Mouse (Mus musculus) small intestine, adult 2 months (tissue): ENCODE data around the gene Dbr1. TPM values are rescaled to one million over a fixed set of nuclear protein-coding genes. Genes with fewer than 3 reads are reported as not detected.

Experiments used
- H3K27ac ChIP-seq: fragments of 200-500 bp; 2 replicates; pipeline ENCODE4 v1.5.1; 2012; ENCODE audit warnings: low read depth, low read length, control low read depth, inconsistent platforms; ENCODE audit not compliant: insufficient read depth
- H3K27me3 ChIP-seq: fragments of 200-500 bp; 2 replicates; pipeline ENCODE4 v1.6.1; 2012; ENCODE audit warnings: mild to moderate bottlenecking, moderate library complexity, low read length, inconsistent platforms; ENCODE audit not compliant: control insufficient read depth, insufficient read depth
- H3K36me3 ChIP-seq: fragments of 200-500 bp; 2 replicates; pipeline ENCODE4 v1.6.1; 2012; ENCODE audit warnings: mild to moderate bottlenecking, low read length, control low read depth, inconsistent platforms; ENCODE audit not compliant: control insufficient read depth, insufficient read depth
- H3K4me1 ChIP-seq: fragments of 200-500 bp; 2 replicates; pipeline ENCODE4 v1.6.1; 2012; ENCODE audit warnings: low read length, inconsistent platforms, mixed read lengths; ENCODE audit not compliant: control insufficient read depth, insufficient read depth, insufficient read length
- H3K4me3 ChIP-seq: fragments of 200-500 bp; 2 replicates; pipeline ENCODE4 v1.5.1; 2012; ENCODE audit warnings: low read depth, mild to moderate bottlenecking, control low read depth, inconsistent platforms, low read length, moderate library complexity
- CTCF ChIP-seq: fragments of 200-500 bp; IDR thresholded peaks from 2 replicates; pipeline ENCODE4 v1.5.1; 2012; ENCODE audit warnings: low read depth, mild to moderate bottlenecking, control low read depth, inconsistent platforms, low read length, moderate library complexity, mixed read lengths; ENCODE audit not compliant: insufficient replicate concordance, insufficient read length; ENCODE audit errors: extremely low read depth
- POLR2A ChIP-seq: fragments of 200-500 bp; IDR thresholded peaks from 2 replicates; pipeline ENCODE4 v1.6.1; 2012; ENCODE audit warnings: low read depth, mild to moderate bottlenecking, control low read depth, inconsistent platforms, low read length, moderate library complexity
- WGBS: fragments of 180-500 bp; shearing (Covaris S2); methylation state at CpG from one replicate; pipeline ENCODE4 v1.1.7; 2018; 5-methylcytosine and 5-hydroxymethylcytosine counted together
- polyA plus RNA-seq: library from polyadenylated mRNA; depleted of rRNA; stranded (reverse); fragments of >200 nt; gene quantifications from 2 replicates; pipeline ENCODE4 v1.2.3, GENCODE M21; 2012

Gene Dbr1
- polyA plus RNA-seq, 1 experiment, result 11.9 TPM

DNA sequence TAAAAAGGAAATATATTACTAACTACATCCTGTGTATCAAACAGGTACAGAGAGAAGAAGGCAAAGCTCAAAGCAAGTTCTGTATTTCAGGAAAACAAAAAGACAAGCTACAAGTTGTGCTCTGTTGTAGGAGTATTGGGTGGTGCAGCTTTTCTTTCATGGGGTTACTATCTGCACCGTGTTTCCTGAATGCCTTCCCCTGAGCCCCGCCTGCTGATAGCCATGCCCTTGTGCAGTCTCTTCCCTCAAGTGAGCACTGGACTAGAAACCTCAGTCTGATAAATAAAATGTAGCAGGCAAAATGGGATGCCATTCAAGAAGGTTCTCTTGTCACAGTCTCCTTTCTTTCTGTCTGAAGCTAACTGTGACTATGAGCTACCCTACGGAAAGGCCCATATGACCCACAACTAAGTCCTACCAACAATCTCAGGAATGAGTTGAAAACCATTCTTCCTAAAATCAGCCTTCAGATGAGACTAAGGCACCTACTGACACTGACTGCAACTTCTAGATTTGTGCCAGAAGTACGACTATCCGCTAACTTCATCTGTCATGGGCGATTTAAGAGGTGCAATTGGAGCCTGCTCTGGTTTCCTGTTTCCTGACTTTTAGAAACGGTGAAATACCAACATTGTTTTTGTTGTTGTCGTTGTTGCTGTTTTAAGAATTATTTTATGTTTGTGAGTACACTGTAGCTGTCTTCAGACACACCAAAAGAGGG lies 17.9 kb upstream of the Dbr1 start:
- Histone ChIP-seq H3K27me3 (no peaks in the 10 kb centered on the region), H3K4me1 (peaks cover 5% of the 10 kb centered on the region; the same call in 1 of the 2 replicates), H3K27ac (no peak overlapping the region), H3K4me3 (no peak overlapping the region), H3K36me3 (no peaks in the 10 kb centered on the region)
- TF ChIP-seq CTCF, result no peak
- TF ChIP-seq POLR2A, result no peak
- 71% methylated on average over 8 of the region's 8 CpGs for WGBS

DNA sequence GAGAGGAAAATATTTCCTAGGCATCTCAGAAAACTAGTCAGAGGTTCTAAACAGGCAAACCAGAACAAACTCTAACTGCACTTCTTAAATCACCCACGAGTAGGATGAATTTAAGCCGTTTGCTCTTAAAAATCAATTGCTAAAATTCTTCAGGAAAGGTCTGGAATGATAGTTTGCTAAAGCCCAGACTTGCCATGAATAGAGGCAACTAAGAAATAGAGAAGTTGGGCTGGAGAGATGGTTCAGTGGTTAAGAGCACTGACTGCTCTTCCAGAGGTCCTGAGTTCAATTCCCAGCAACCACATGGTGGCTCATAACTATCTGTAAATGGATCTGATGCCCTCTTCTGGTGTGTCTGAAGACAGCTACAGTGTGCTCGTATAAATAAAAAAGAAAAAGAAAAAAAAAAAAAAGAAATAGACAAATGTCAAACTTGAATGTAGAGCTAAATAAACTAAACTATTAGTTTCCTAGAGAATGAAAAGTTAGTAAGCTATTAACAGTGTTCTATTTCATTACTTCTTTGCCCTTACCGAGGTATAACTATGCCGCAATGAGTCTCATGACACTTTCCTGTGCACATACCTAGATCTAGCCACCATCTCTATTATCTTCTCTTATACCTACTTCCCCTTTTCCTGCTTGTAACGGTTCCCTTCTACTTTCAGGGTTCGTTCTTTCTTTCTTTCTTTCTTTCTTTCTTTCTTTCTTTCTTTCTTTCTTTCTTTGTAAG lies 16.6 kb upstream of the Dbr1 start:
- Histone ChIP-seq H3K36me3 (no peaks in the 10 kb centered on the region), H3K27ac (no peak overlapping the region), H3K4me1 (peaks cover 5% of the 10 kb centered on the region; the same call in 1 of the 2 replicates), H3K27me3 (no peaks in the 10 kb centered on the region), H3K4me3 (no peak overlapping the region)
- 74% methylated on average over 7 of the region's 7 CpGs for WGBS
- TF ChIP-seq POLR2A, result no peak
- no peak for TF ChIP-seq CTCF

DNA sequence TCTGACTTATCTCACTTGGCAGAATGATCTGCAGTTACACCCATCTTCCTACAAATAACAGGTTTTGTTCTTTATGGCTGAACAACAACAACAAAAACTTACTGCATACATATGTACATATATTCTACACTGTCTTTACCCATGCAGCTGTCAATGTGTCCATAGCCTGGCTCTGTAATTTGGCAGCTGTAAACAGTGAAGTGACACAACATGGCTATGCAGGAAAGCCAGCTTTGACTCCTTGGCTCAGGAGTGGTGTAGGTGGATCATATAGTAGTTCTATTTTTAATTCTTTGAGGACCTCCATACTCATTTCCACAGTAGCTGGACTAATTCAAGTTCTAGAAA lies 16.1 kb upstream of the Dbr1 start:
- TF ChIP-seq CTCF (no peak), POLR2A (no peak)
- H3K27ac ChIP-seq, result no peak overlapping the region

DNA sequence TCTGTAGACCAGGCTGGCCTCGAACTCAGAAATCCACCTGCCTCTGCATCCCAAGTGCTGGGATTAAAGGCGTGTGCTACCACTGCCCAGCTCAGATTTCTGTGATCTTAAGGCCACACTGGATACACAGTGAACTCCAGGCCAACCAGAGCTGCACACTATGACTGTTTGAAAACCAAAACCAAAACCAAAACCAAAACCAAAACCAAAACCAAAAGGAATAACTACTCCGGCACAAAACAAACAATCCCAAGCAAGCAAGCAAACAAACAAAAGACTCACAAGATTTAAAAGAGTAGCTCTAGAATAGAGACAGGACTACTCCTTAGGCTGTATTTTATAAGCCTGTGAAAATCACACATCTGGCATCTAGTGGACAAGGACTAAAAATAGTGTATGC lies 15.2 kb upstream of the Dbr1 start:
- WGBS, result 66% methylated on average over 3 of the region's 3 CpGs
- H3K4me1 ChIP-seq, result peaks cover 5% of the 10 kb centered on the region; the same call in 1 of the 2 replicates

More for the DNA sequence above, 16.1 kb upstream of the Dbr1 start:
- no peaks in the 10 kb centered on the region for H3K36me3 ChIP-seq
- no peaks in the 10 kb centered on the region for H3K27me3 ChIP-seq
- peaks cover 5% of the 10 kb centered on the region; the same call in 1 of the 2 replicates for H3K4me1 ChIP-seq
- H3K4me3 ChIP-seq, result no peak overlapping the region

DNA sequence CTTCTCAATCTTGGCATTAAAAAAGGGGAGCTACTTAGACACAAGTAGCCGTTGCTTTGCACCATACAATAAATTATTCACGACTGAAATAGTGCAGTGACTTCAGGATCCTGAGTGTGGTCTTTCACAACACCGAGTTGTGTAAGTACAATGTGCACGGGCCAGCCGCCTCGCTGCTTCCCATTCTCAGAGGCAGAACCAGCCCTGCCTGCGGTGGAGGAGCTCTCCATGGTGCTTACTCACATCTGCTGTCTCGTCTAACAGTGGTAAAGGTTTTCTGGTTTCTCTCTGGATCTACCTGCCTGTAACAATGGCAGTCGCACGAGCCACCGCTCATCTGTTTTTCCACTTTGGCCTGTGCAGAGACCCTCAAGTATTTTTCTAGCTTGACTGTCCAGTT lies 11.9 kb upstream of the Dbr1 start:
- no peak overlapping the region for H3K4me3 ChIP-seq
- TF ChIP-seq CTCF (no peak), POLR2A (no peak)
- 9% methylated on average over 11 of the region's 11 CpGs for WGBS
- H3K36me3 ChIP-seq, result no peaks in the 10 kb centered on the region
- H3K4me1 ChIP-seq, result peaks cover 4% of the 10 kb centered on the region; the same call in 1 of the 2 replicates
- no peak overlapping the region for H3K27ac ChIP-seq
- H3K27me3 ChIP-seq, result no peaks in the 10 kb centered on the region

More for the DNA sequence above, 15.2 kb upstream of the Dbr1 start:
- Histone ChIP-seq H3K4me3 (no peak overlapping the region), H3K36me3 (no peaks in the 10 kb centered on the region), H3K27me3 (no peaks in the 10 kb centered on the region), H3K27ac (no peak overlapping the region)
- TF ChIP-seq POLR2A (no peak), CTCF (no peak)

DNA sequence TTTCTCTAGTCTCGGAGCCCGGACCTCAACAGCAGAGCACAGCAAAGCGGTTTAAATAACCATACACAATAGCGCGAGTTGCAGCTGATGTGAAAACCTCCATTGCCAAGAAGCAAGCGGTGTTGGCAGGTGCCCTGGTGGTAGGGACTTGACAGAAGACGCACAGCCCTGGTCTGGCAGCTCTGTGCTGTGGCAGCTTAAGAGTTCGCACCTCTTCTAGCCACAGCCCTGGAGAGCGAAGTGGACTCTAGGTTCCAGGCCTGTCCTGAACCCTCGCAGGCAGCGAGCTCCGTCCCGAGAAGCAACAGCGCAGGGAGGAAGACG lies 7.6 kb upstream of the Dbr1 start:
- Histone ChIP-seq H3K27ac (peak overlapping the region; percentile 94), H3K4me3 (peak overlapping the region; percentile 90), H3K27me3 (no peaks in the 10 kb centered on the region), H3K36me3 (no peaks in the 10 kb centered on the region), H3K4me1 (peaks cover 4% of the 10 kb centered on the region; the same call in 1 of the 2 replicates)
- TF ChIP-seq POLR2A (no peak; the same call in 1 of the 2 replicates), CTCF (no peak)
- WGBS, result under 1% methylated on average over 15 of the region's 15 CpGs

DNA sequence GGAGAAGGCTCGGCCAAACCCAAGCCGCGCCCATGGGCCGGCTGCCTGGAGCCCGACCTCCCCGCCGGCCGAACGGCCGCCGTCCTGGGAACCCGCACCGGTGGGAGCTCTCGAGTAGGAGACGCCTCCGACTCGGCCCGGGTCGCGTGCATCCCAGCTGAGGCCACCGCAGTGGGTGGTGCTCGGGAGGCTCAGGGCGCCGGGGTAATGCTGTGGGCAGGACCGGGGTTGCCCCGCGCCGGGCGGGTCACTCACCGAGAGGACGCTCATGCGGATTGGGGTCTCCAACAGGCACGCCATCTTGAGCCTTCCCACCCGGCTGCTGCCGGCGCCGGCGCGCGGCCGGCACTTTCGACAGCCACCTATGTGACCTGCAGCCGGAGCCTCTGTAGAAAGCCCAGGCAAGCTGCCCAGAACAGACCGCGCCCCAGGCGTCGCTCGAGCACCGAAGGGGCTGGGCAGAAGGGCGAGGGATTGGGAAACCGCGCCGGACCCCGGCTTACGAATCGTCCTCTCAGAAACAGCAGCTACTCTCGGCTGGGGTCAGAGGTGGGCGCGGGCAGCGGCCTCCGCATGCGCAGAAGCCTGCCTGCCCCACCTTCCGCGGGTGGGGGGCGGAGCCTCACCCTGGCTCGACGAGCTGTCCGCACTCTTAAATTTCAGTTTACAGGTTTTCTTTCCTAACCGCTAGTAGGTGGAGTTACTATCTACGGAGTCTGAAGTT lies 7.1 kb upstream of the Dbr1 start, which contains the start of gene Armc8:
Gene Armc8, minus strand, starts transcription at position 553 of the 724 bp plus-strand sequence.
- Histone ChIP-seq H3K27me3 (no peaks in the 10 kb centered on the region), H3K36me3 (no peaks in the 10 kb centered on the region), H3K27ac (peak within 1 kb of the TSS; percentile 94), H3K4me1 (peaks cover 4% of the 10 kb centered on the region; the same call in 1 of the 2 replicates), H3K4me3 (peak within 1 kb of the TSS; percentile 90)
- under 1% methylated on average over 70 of the region's 70 CpGs for WGBS
- TF ChIP-seq POLR2A (peak; percentile 43; the same call in 1 of the 2 replicates), CTCF (no peak)
